Mouse (Mus musculus): ENCODE data around the gene Nf1. TPM values are rescaled to one million over a fixed set of nuclear protein-coding genes. Genes with fewer than 3 reads are reported as not detected.
"Not testable (repeated sequence)": the region's sequence is repeated elsewhere in the genome, so short reads cannot be mapped to it uniquely, and the experiment has no call there.

The Nf1 gene
- 7.9 and 8.9 TPM in 2 replicates for polyA plus RNA-seq (2015; fragmentation: Nextera tagmentation; extraction: Ambion mirVana)

GRCm38 (mm10) chr11:79339234-79339807 lies at the start of gene Nf1:
Nf1 (plus strand) TSS chr11:79339693.
- Histone ChIP-seq H3K4me3 (peak within 1 kb of the TSS; percentile 89), H3K9ac (peak within 1 kb of the TSS; percentile 98)

GRCm38 (mm10) chr11:79290473-79290872 lies 49.0 kb upstream of the Nf1 start:
- H3K27ac ChIP-seq: no peak overlapping the region
- H3K4me1 ChIP-seq: peaks cover 15% of the 10 kb centered on the region
- no peak overlapping the region for H3K4me2 ChIP-seq (replicated peaks)
- H3K4me3 ChIP-seq: no peak overlapping the region
- no peak overlapping the region for H3K9ac ChIP-seq
- H3K27me3 ChIP-seq: no peaks in the 10 kb centered on the region
- no peaks in the 10 kb centered on the region for H3K36me3 ChIP-seq
- no peak for ATAC-seq (ENCODE audit: low FRiP score, low read depth)
- 41% methylated on average over 2 of the region's 2 CpGs for WGBS
- H3K9me3 ChIP-seq: no peaks in the 10 kb centered on the region

More at GRCm38 (mm10) chr11:79339234-79339807, at the start of gene Nf1:
- Histone ChIP-seq H3K9me3 (no peaks in the 10 kb centered on the region), H3K4me1 (peaks cover 20% of the 10 kb centered on the region), H3K4me2 (replicated peaks) (peak within 1 kb of the TSS; percentile 86), H3K36me3 (peaks cover 10% of the 10 kb centered on the region), H3K27me3 (no peaks in the 10 kb centered on the region), H3K27ac (peak within 1 kb of the TSS; percentile 93)
- ATAC-seq (ENCODE audit: low FRiP score, low read depth): peak; percentile 95
- WGBS: under 1% methylated on average over 47 of the region's 49 CpGs

GRCm38 (mm10) chr11:79291651-79292050 lies 47.8 kb upstream of the Nf1 start:
- Histone ChIP-seq H3K36me3 (no peaks in the 10 kb centered on the region), H3K4me2 (replicated peaks) (no peak overlapping the region), H3K27me3 (no peaks in the 10 kb centered on the region), H3K9ac (no peak overlapping the region), H3K4me3 (no peak overlapping the region), H3K27ac (no peak overlapping the region), H3K9me3 (no peaks in the 10 kb centered on the region), H3K4me1 (peaks cover 15% of the 10 kb centered on the region)
- no peak for ATAC-seq (ENCODE audit: low FRiP score, low read depth)
- WGBS: 65% methylated on average over 5 of the region's 5 CpGs

- H3K27me3 ChIP-seq: no peaks in the 10 kb centered on the region
- H3K9ac ChIP-seq: no peak overlapping the region
- H3K27ac ChIP-seq: no peak overlapping the region
- no peaks in the 10 kb centered on the region for H3K36me3 ChIP-seq
- H3K4me2 ChIP-seq (replicated peaks): no peak overlapping the region
- WGBS: 82% methylated on average over 3 of the region's 3 CpGs
- no peaks in the 10 kb centered on the region for H3K9me3 ChIP-seq
- H3K4me1 ChIP-seq: peaks cover 15% of the 10 kb centered on the region
- ATAC-seq (ENCODE audit: low FRiP score, low read depth): no peak
- no peak overlapping the region for H3K4me3 ChIP-seq
Measured at GRCm38 (mm10) chr11:79292130-79292529, 47.4 kb upstream of the Nf1 start.

- Histone ChIP-seq H3K4me2 (replicated peaks) (no peak overlapping the region), H3K36me3 (no peaks in the 10 kb centered on the region), H3K27me3 (no peaks in the 10 kb centered on the region), H3K9me3 (no peaks in the 10 kb centered on the region), H3K9ac (no peak overlapping the region), H3K4me1 (peaks cover 10% of the 10 kb centered on the region), H3K4me3 (no peak overlapping the region), H3K27ac (no peak overlapping the region)
- no peak for ATAC-seq (ENCODE audit: low FRiP score, low read depth)
- 83% methylated on average over 3 of the region's 3 CpGs for WGBS
Measured at GRCm38 (mm10) chr11:79293025-79293424, 46.5 kb upstream of the Nf1 start.

GRCm38 (mm10) chr11:79293971-79294370 lies 45.5 kb upstream of the Nf1 start:
- Histone ChIP-seq H3K27me3 (no peaks in the 10 kb centered on the region), H3K9ac (no peak overlapping the region), H3K4me2 (replicated peaks) (no peak overlapping the region), H3K4me3 (no peak overlapping the region), H3K9me3 (no peaks in the 10 kb centered on the region), H3K36me3 (no peaks in the 10 kb centered on the region), H3K4me1 (peaks cover under 1% of the 10 kb centered on the region; the same call in 1 of the 2 replicates), H3K27ac (no peak overlapping the region)
- no peak for ATAC-seq (ENCODE audit: low FRiP score, low read depth)
- 18% methylated on average over 1 of the region's 1 CpGs for WGBS

- Histone ChIP-seq H3K27me3 (no peaks in the 10 kb centered on the region), H3K4me3 (no peak overlapping the region), H3K4me2 (replicated peaks) (no peak overlapping the region), H3K27ac (no peak overlapping the region), H3K9ac (no peak overlapping the region), H3K4me1 (no peaks in the 10 kb centered on the region), H3K9me3 (no peaks in the 10 kb centered on the region), H3K36me3 (no peaks in the 10 kb centered on the region)
- WGBS: 39% methylated on average over 1 of the region's 1 CpGs
- no peak for ATAC-seq (ENCODE audit: low FRiP score, low read depth)
Measured at GRCm38 (mm10) chr11:79296167-79296566, 43.3 kb upstream of the Nf1 start.

GRCm38 (mm10) chr11:79296856-79297491 lies 42.5 kb upstream of the Nf1 start, which contains the start of gene Gm9964:
Gm9964 (minus strand) TSS chr11:79296906.
- no peak within 1 kb of the TSS for H3K4me2 ChIP-seq (replicated peaks)
- H3K27ac ChIP-seq: no peak within 1 kb of the TSS
- H3K27me3 ChIP-seq: no peaks in the 10 kb centered on the region
- H3K4me3 ChIP-seq: no peak within 1 kb of the TSS
- H3K9ac ChIP-seq: no peak within 1 kb of the TSS
- no peak for ATAC-seq (ENCODE audit: low FRiP score, low read depth)
- no peaks in the 10 kb centered on the region for H3K36me3 ChIP-seq
- WGBS: 86% methylated on average over 5 of the region's 5 CpGs
- no peaks in the 10 kb centered on the region for H3K4me1 ChIP-seq
- H3K9me3 ChIP-seq: no peaks in the 10 kb centered on the region

GRCm38 (mm10) chr11:79299719-79300431 lies 39.6 kb upstream of the Nf1 start:
- Histone ChIP-seq H3K4me2 (replicated peaks) (no peak overlapping the region), H3K9ac (no peak overlapping the region), H3K27me3 (no peaks in the 10 kb centered on the region), H3K4me3 (no peak overlapping the region), H3K4me1 (no peaks in the 10 kb centered on the region), H3K36me3 (no peaks in the 10 kb centered on the region), H3K27ac (no peak overlapping the region), H3K9me3 (no peaks in the 10 kb centered on the region)
- ATAC-seq (ENCODE audit: low FRiP score, low read depth): no peak
- 76% methylated on average over 9 of the region's 9 CpGs for WGBS

GRCm38 (mm10) chr11:79303109-79303508 lies 36.4 kb upstream of the Nf1 start:
- ATAC-seq (ENCODE audit: low FRiP score, low read depth): no peak
- H3K27ac ChIP-seq: no peak overlapping the region
- H3K4me1 ChIP-seq: peaks cover 26% of the 10 kb centered on the region
- H3K36me3 ChIP-seq: no peaks in the 10 kb centered on the region
- H3K4me3 ChIP-seq: no peak overlapping the region
- H3K9me3 ChIP-seq: no peaks in the 10 kb centered on the region
- 86% methylated on average over 6 of the region's 6 CpGs for WGBS
- no peak overlapping the region for H3K9ac ChIP-seq
- no peaks in the 10 kb centered on the region for H3K27me3 ChIP-seq
- no peak overlapping the region for H3K4me2 ChIP-seq (replicated peaks)

- H3K9me3 ChIP-seq; H3K27ac ChIP-seq; H3K27me3 ChIP-seq; H3K4me3 ChIP-seq; H3K9ac ChIP-seq; H3K36me3 ChIP-seq; ATAC-seq (ENCODE audit: low FRiP score, low read depth); H3K4me2 ChIP-seq (replicated peaks): not testable (repeated sequence)
- peaks cover 28% of the 10 kb centered on the region for H3K4me1 ChIP-seq
- WGBS: 88% methylated on average over 4 of the region's 4 CpGs
Measured at GRCm38 (mm10) chr11:79304245-79304644, 35.2 kb upstream of the Nf1 start.

- Histone ChIP-seq H3K4me1 (peaks cover 28% of the 10 kb centered on the region), H3K4me3 (no peak overlapping the region), H3K4me2 (replicated peaks) (no peak overlapping the region), H3K9me3 (no peaks in the 10 kb centered on the region), H3K36me3 (no peaks in the 10 kb centered on the region), H3K9ac (no peak overlapping the region), H3K27ac (peak overlapping the region; percentile 80; the same call in 1 of the 2 replicates), H3K27me3 (no peaks in the 10 kb centered on the region)
- no peak for ATAC-seq (ENCODE audit: low FRiP score, low read depth)
- 54% methylated on average over 9 of the region's 9 CpGs for WGBS
Measured at GRCm38 (mm10) chr11:79305697-79306340, 33.7 kb upstream of the Nf1 start.

Data from limb, embryonic 13.5 days (tissue).